Mouse (Mus musculus) myocyte (in vitro differentiated cells): ENCODE measurements around the gene Ltbr. TPM values are rescaled to one million over a fixed set of nuclear protein-coding genes. Genes with fewer than 3 reads are reported as not detected.

ENCODE experiments used
- H3K27me3 ChIP-seq: one replicate; pipeline ENCODE4 v1.6.1; 2011; ENCODE audit not compliant: control insufficient read depth, insufficient read depth, insufficient read length
- H3K36me3 ChIP-seq: one replicate; pipeline ENCODE4 v1.6.1; 2011; ENCODE audit not compliant: control insufficient read depth, insufficient read depth
- H3K4me2 ChIP-seq: one replicate; pipeline ENCODE4 v1.6.1; 2011; ENCODE audit warnings: low read depth, control low read depth
- H3K4me3 ChIP-seq: one replicate; pipeline ENCODE4 v1.5.1; 2011; ENCODE audit warnings: mild to moderate bottlenecking, control low read depth, moderate library complexity
- H3K79me2 ChIP-seq: one replicate; pipeline ENCODE4 v1.6.1; 2011; ENCODE audit not compliant: control insufficient read depth, insufficient read depth
- H3ac ChIP-seq: one replicate; pipeline ENCODE4 v1.6.1; 2011; ENCODE audit not compliant: control insufficient read depth, insufficient read length
- CEBPB ChIP-seq: IDR thresholded peaks from 2 replicates; pipeline ENCODE4 v1.6.1; 2011; ENCODE audit warnings: mild to moderate bottlenecking, moderate library complexity; ENCODE audit not compliant: poor library complexity, insufficient read depth, severe bottlenecking
- E2F4 ChIP-seq: IDR thresholded peaks from one replicate; pipeline ENCODE4 v1.6.1; 2011; ENCODE audit warnings: mild to moderate bottlenecking, control low read depth, moderate library complexity; ENCODE audit not compliant: insufficient read depth
- MAX ChIP-seq: IDR thresholded peaks from one replicate; pipeline ENCODE4 v1.6.1; 2011; ENCODE audit warnings: low read depth, mild to moderate bottlenecking, control low read depth
- MYOD1 ChIP-seq, 3 experiments: IDR thresholded peaks; one replicate each; pipeline ENCODE4 v1.6.1; 2011; ENCODE audit warnings: control low read depth in 2 of 3, low read depth in 2 of 3, mild to moderate bottlenecking in 2 of 3, moderate library complexity in 1 of 3; ENCODE audit not compliant: insufficient read length in 2 of 3, control insufficient read depth in 1 of 3
- MYOG ChIP-seq, 3 experiments: IDR thresholded peaks; one replicate each; pipeline ENCODE4 v1.6.1; 2011; ENCODE audit warnings: control low read depth in 2 of 3, low read depth in 2 of 3, mild to moderate bottlenecking in 2 of 3; ENCODE audit not compliant: insufficient read length in 2 of 3, control insufficient read depth in 1 of 3, insufficient read depth in 1 of 3
- POLR2A ChIP-seq: IDR thresholded peaks from one replicate; pipeline ENCODE4 v1.6.1; 2011; ENCODE audit warnings: low read depth, mild to moderate bottlenecking, control low read depth, moderate library complexity; ENCODE audit not compliant: insufficient read length
- POLR2AphosphoS2 ChIP-seq: IDR thresholded peaks from one replicate; pipeline ENCODE4 v1.6.1; 2011; ENCODE audit warnings: low read depth, control low read depth; ENCODE audit not compliant: insufficient read length
- REST ChIP-seq: IDR thresholded peaks from one replicate; pipeline ENCODE4 v1.6.1; 2011; ENCODE audit warnings: mild to moderate bottlenecking, control low read depth, moderate library complexity; ENCODE audit not compliant: insufficient read depth, insufficient read length
- SRF ChIP-seq: IDR thresholded peaks from one replicate; pipeline ENCODE4 v1.6.1; 2011; ENCODE audit warnings: low read depth; ENCODE audit not compliant: control insufficient read depth, insufficient read length
- TCF12 ChIP-seq: IDR thresholded peaks from one replicate; pipeline ENCODE4 v1.6.1; 2011; ENCODE audit warnings: mild to moderate bottlenecking, control low read depth; ENCODE audit not compliant: poor library complexity, insufficient read depth, severe bottlenecking
- TCF3 ChIP-seq: IDR thresholded peaks from one replicate; pipeline ENCODE4 v1.6.1; 2011; ENCODE audit warnings: low read depth, control low read depth; ENCODE audit not compliant: insufficient read length
- USF1 ChIP-seq: IDR thresholded peaks from one replicate; pipeline ENCODE4 v1.6.1; 2011; ENCODE audit warnings: low read depth, mild to moderate bottlenecking, control low read depth, moderate library complexity
- polyA plus RNA-seq: library from polyadenylated mRNA; unstranded; fragments of >200 nt; fragmentation: generic; extraction: Trizol; gene quantifications from one replicate; pipeline ENCODE4 v1.2.1, GENCODE M21; 2012; ENCODE audit warnings: missing spikeins

Ltbr gene
- polyA plus RNA-seq, 1 experiment = 79.0 TPM

- Histone ChIP-seq H3K27me3 (no peaks in the 10 kb centered on the region), H3K4me2 (no peak overlapping the region), H3K4me3 (no peak overlapping the region), H3K79me2 (no peaks in the 10 kb centered on the region), H3ac (no peak overlapping the region), H3K36me3 (no peaks in the 10 kb centered on the region)
- TF ChIP-seq MYOG (IDR thresholded peaks at IDR 0.05; ENCODE audit: control insufficient read depth in 1 of 3, insufficient read depth in 1 of 3, insufficient read length in 2 of 3, low read depth in 2 of 3) (no peak), TCF12 (no peak), MAX (no peak), TCF3 (no peak), USF1 (no peak), MYOD1 (IDR thresholded peaks at IDR 0.05; ENCODE audit: control insufficient read depth in 1 of 3, insufficient read length in 2 of 3, low read depth in 2 of 3) (no peak)
These were observed 12.7 kb downstream of the Ltbr start for GRCm38 (mm10) chr6:125300982-125301381.

- Histone ChIP-seq H3K36me3 (no peaks in the 10 kb centered on the region), H3K4me3 (no peak overlapping the region), H3K79me2 (no peaks in the 10 kb centered on the region), H3K4me2 (no peak overlapping the region), H3ac (no peak overlapping the region), H3K27me3 (no peaks in the 10 kb centered on the region)
- TF ChIP-seq POLR2A = no peak
- no peak for TF ChIP-seq REST
- no peak for TF ChIP-seq MAX
- TF ChIP-seq SRF = no peak
- no peak for TF ChIP-seq MYOG (IDR thresholded peaks at IDR 0.05; ENCODE audit: control insufficient read depth in 1 of 3, insufficient read depth in 1 of 3, insufficient read length in 2 of 3, low read depth in 2 of 3)
- no peak for TF ChIP-seq CEBPB
- TF ChIP-seq MYOD1 (IDR thresholded peaks at IDR 0.05; ENCODE audit: control insufficient read depth in 1 of 3, insufficient read length in 2 of 3, low read depth in 2 of 3) = no peak
- no peak for TF ChIP-seq TCF3
- TF ChIP-seq USF1 = no peak
- TF ChIP-seq E2F4 = no peak
- no peak for TF ChIP-seq POLR2AphosphoS2
- TF ChIP-seq TCF12 = no peak
These were observed 16.4 kb downstream of the Ltbr start for GRCm38 (mm10) chr6:125297149-125297820.

- no peaks in the 10 kb centered on the region for H3K36me3 ChIP-seq
- TF ChIP-seq POLR2AphosphoS2 (no peak), E2F4 (no peak), MYOD1 (IDR thresholded peaks at IDR 0.05; ENCODE audit: control insufficient read depth in 1 of 3, insufficient read length in 2 of 3, low read depth in 2 of 3) (no peak), MYOG (IDR thresholded peaks at IDR 0.05; ENCODE audit: control insufficient read depth in 1 of 3, insufficient read depth in 1 of 3, insufficient read length in 2 of 3, low read depth in 2 of 3) (no peak), POLR2A (no peak), REST (no peak), MAX (no peak), TCF3 (no peak), SRF (no peak), TCF12 (no peak), CEBPB (no peak), USF1 (no peak)
- no peak overlapping the region for H3ac ChIP-seq
- no peak overlapping the region for H3K4me3 ChIP-seq
- no peak overlapping the region for H3K4me2 ChIP-seq
- H3K79me2 ChIP-seq = no peaks in the 10 kb centered on the region
- H3K27me3 ChIP-seq = no peaks in the 10 kb centered on the region
These were observed 19.6 kb downstream of the Ltbr start for GRCm38 (mm10) chr6:125294049-125294448.

- Histone ChIP-seq H3K4me2 (no peak overlapping the region), H3K36me3 (no peaks in the 10 kb centered on the region), H3K79me2 (no peaks in the 10 kb centered on the region), H3K4me3 (no peak overlapping the region), H3K27me3 (no peaks in the 10 kb centered on the region), H3ac (no peak overlapping the region)
- TF ChIP-seq MYOD1 (IDR thresholded peaks at IDR 0.05; ENCODE audit: control insufficient read depth in 1 of 3, insufficient read length in 2 of 3, low read depth in 2 of 3) = no peak
These were observed 21.4 kb downstream of the Ltbr start for GRCm38 (mm10) chr6:125292256-125292655.

- Histone ChIP-seq H3K4me2 (no peak overlapping the region), H3ac (no peak overlapping the region), H3K36me3 (no peaks in the 10 kb centered on the region), H3K79me2 (no peaks in the 10 kb centered on the region), H3K4me3 (no peak overlapping the region), H3K27me3 (no peaks in the 10 kb centered on the region)
- no peak for TF ChIP-seq E2F4
- TF ChIP-seq TCF12 = no peak
- no peak for TF ChIP-seq MAX
These were observed 22.4 kb downstream of the Ltbr start for GRCm38 (mm10) chr6:125291329-125291728.
